Mouse (Mus musculus) kidney, embryonic 15.5 days (tissue): Measurements from ENCODE around the gene Chrna1. TPM values are rescaled to one million over a fixed set of nuclear protein-coding genes. Genes with fewer than 3 reads are reported as not detected.

Source experiments
- ATAC-seq: fragments of 200-750 bp; cut with Nextera tagmentation; replicated peaks from 2 replicates; pipeline ENCODE4 v1.8.0; 2017; ENCODE audit warnings: moderate TSS enrichment; ENCODE audit not compliant: low FRiP score
- H3K27ac ChIP-seq: fragments of 300-500 bp; sonication (generic); 2 replicates; pipeline ENCODE4 v1.5.1; 2015; ENCODE audit warnings: mild to moderate bottlenecking, inconsistent platforms
- H3K27me3 ChIP-seq: fragments of 300-500 bp; sonication (generic); 2 replicates; pipeline ENCODE4 v1.6.1; 2015; ENCODE audit warnings: inconsistent platforms
- H3K36me3 ChIP-seq: fragments of 300-500 bp; sonication (generic); 2 replicates; pipeline ENCODE4 v1.6.1; 2015; ENCODE audit warnings: inconsistent platforms
- H3K4me1 ChIP-seq: fragments of 300-500 bp; sonication (generic); 2 replicates; pipeline ENCODE4 v1.6.1; 2015; ENCODE audit warnings: inconsistent platforms
- H3K4me2 ChIP-seq: fragments of 300-500 bp; sonication (generic); 2 replicates; pipeline ENCODE4 v1.6.1; 2015; ENCODE audit warnings: moderate library complexity, mild to moderate bottlenecking, inconsistent platforms
- H3K4me3 ChIP-seq: fragments of 300-500 bp; sonication (generic); replicated peaks from 2 replicates; pipeline ENCODE4 v1.5.1; 2015; ENCODE audit warnings: mild to moderate bottlenecking, inconsistent platforms
- H3K9ac ChIP-seq: fragments of 300-500 bp; sonication (generic); 2 replicates; pipeline ENCODE4 v1.6.1; 2015; ENCODE audit warnings: mild to moderate bottlenecking, inconsistent platforms
- H3K9me3 ChIP-seq: fragments of 300-500 bp; sonication (generic); replicated peaks from 2 replicates; pipeline ENCODE4 v1.6.1; 2016; ENCODE audit warnings: inconsistent platforms
- WGBS: fragments of 180-500 bp; shearing (Covaris S2); methylation state at CpG from one replicate; pipeline ENCODE4 v1.1.7; 2015; ENCODE audit warnings: mixed read lengths; 5-methylcytosine and 5-hydroxymethylcytosine counted together
- polyA plus RNA-seq: library from polyadenylated mRNA; unstranded; fragments of >200 nt; fragmentation: Nextera tagmentation; extraction: Ambion mirVana; gene quantifications from 2 replicates; pipeline ENCODE4 v1.2.1, GENCODE M21; 2015

The Chrna1 gene
- polyA plus RNA-seq, 1 experiment from 2014 or later, result 1.3 TPM

GRCm38 (mm10) chr2:73588951-73589350 is 8.8 kb upstream of the Chrna1 start:
- WGBS, result 65% methylated on average over 2 of the region's 2 CpGs
- ATAC-seq, result no peak
- H3K4me1 ChIP-seq, result peaks cover 41% of the 10 kb centered on the region

GRCm38 (mm10) chr2:73587109-73587506 is 7.0 kb upstream of the Chrna1 start:
- no peak for ATAC-seq
- WGBS, result 55% methylated on average over 4 of the region's 4 CpGs
- peaks cover 4% of the 10 kb centered on the region; the same call in 1 of the 2 replicates for H3K27me3 ChIP-seq
- peaks cover 30% of the 10 kb centered on the region for H3K4me1 ChIP-seq
- H3K4me2 ChIP-seq, result no peak overlapping the region
- no peak overlapping the region for H3K27ac ChIP-seq
- no peaks in the 10 kb centered on the region for H3K36me3 ChIP-seq
- H3K9me3 ChIP-seq, result no peaks in the 10 kb centered on the region
- no peak overlapping the region for H3K9ac ChIP-seq
- no peak overlapping the region for H3K4me3 ChIP-seq

More at GRCm38 (mm10) chr2:73588951-73589350, 8.8 kb upstream of the Chrna1 start:
- H3K36me3 ChIP-seq, result no peaks in the 10 kb centered on the region
- no peak overlapping the region for H3K4me3 ChIP-seq
- H3K9ac ChIP-seq, result no peak overlapping the region
- H3K9me3 ChIP-seq, result no peaks in the 10 kb centered on the region
- no peak overlapping the region for H3K4me2 ChIP-seq
- no peak overlapping the region for H3K27ac ChIP-seq
- H3K27me3 ChIP-seq, result peaks cover 4% of the 10 kb centered on the region; the same call in 1 of the 2 replicates

GRCm38 (mm10) chr2:73586392-73587108 is 6.4 kb upstream of the Chrna1 start:
- peaks cover 28% of the 10 kb centered on the region for H3K4me1 ChIP-seq
- ATAC-seq, result no peak

GRCm38 (mm10) chr2:73585347-73585831 is 5.3 kb upstream of the Chrna1 start:
- H3K9ac ChIP-seq, result peak overlapping the region; percentile 30
- ATAC-seq, result peak; percentile 49; the same call in 1 of the 2 replicates
- H3K27ac ChIP-seq, result 0 out of 2 replicates have a peak overlapping the region, but pooled peaks have one; percentile 19
- H3K27me3 ChIP-seq, result peaks cover 4% of the 10 kb centered on the region; the same call in 1 of the 2 replicates
- H3K4me1 ChIP-seq, result peaks cover 24% of the 10 kb centered on the region
- H3K36me3 ChIP-seq, result no peaks in the 10 kb centered on the region
- H3K4me2 ChIP-seq, result peak overlapping the region; percentile 62
- H3K4me3 ChIP-seq, result peak overlapping the region; percentile 50
- WGBS, result 17% methylated on average over 12 of the region's 12 CpGs
- no peaks in the 10 kb centered on the region for H3K9me3 ChIP-seq

More at GRCm38 (mm10) chr2:73586392-73587108, 6.4 kb upstream of the Chrna1 start:
- WGBS, result 60% methylated on average over 10 of the region's 10 CpGs
- no peak overlapping the region for H3K4me3 ChIP-seq
- H3K27me3 ChIP-seq, result peaks cover 4% of the 10 kb centered on the region; the same call in 1 of the 2 replicates
- H3K36me3 ChIP-seq, result no peaks in the 10 kb centered on the region
- no peak overlapping the region for H3K27ac ChIP-seq
- H3K4me2 ChIP-seq, result no peak overlapping the region
- H3K9me3 ChIP-seq, result no peaks in the 10 kb centered on the region
- H3K9ac ChIP-seq, result no peak overlapping the region

DNA sequence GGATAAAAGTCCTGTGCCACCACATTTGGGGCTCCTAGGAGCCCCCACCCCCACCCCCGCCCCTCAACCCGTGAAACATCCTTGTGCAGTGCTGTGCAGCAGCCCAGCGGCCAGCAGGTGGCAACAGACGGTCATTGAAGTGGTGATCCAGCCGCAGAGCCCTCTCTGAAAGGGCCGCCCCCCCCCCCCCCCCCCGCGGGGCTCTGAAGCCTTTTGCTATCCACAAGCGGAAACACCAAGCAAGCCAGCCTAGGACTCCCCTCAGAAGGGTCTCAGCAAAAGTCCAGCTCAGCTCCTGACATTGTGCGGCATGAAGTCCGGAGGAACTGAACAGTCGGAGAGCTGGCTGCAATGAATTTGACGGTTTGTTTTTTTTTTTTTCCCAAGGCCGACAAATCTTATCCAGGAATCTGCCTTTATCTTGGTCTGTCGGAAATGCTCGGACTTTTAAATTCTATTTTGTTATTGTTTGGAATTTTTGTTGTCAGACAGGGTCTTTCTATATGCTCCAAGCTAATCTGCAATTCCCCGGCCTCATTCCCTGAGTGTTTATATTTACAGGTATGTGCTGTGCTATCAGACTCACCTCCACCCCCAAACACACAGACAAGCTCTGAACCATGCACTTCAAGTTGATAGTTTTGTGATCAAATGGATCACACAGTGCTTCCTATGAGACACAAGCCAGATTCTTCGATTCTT is 4.7 kb upstream of the Chrna1 start:
- 3% methylated on average over 16 of the region's 18 CpGs for WGBS
- H3K27ac ChIP-seq, result 0 out of 2 replicates have a peak overlapping the region, but pooled peaks have one; percentile 19
- ATAC-seq, result peak; percentile 90

GRCm38 (mm10) chr2:73580720-73581119 is 582 bp upstream of the Chrna1 start:
- no peak for ATAC-seq
- Histone ChIP-seq H3K27ac (no peak overlapping the region), H3K27me3 (no peaks in the 10 kb centered on the region), H3K9ac (no peak overlapping the region), H3K36me3 (no peaks in the 10 kb centered on the region), H3K4me3 (no peak overlapping the region), H3K4me1 (peaks cover 10% of the 10 kb centered on the region), H3K4me2 (no peak overlapping the region), H3K9me3 (no peaks in the 10 kb centered on the region)
- 89% methylated on average over 5 of the region's 5 CpGs for WGBS

More for the DNA sequence above, 4.7 kb upstream of the Chrna1 start:
- Histone ChIP-seq H3K27me3 (peaks cover 4% of the 10 kb centered on the region; the same call in 1 of the 2 replicates), H3K9ac (peak overlapping the region; percentile 30), H3K4me3 (peak overlapping the region; percentile 50), H3K4me2 (peak overlapping the region; percentile 62), H3K36me3 (no peaks in the 10 kb centered on the region), H3K9me3 (no peaks in the 10 kb centered on the region), H3K4me1 (peaks cover 19% of the 10 kb centered on the region)

- Histone ChIP-seq H3K4me2 (no peak overlapping the region), H3K9ac (no peak overlapping the region), H3K4me3 (no peak overlapping the region), H3K4me1 (no peaks in the 10 kb centered on the region), H3K36me3 (no peaks in the 10 kb centered on the region), H3K27ac (no peak overlapping the region), H3K27me3 (no peaks in the 10 kb centered on the region), H3K9me3 (no peaks in the 10 kb centered on the region)
- 35% methylated on average over 5 of the region's 5 CpGs for WGBS
- no peak for ATAC-seq
Observed at GRCm38 (mm10) chr2:73579168-73579567, 970 bp downstream of the Chrna1 start.

GRCm38 (mm10) chr2:73574418-73574817 is 5.7 kb downstream of the Chrna1 start:
- Histone ChIP-seq H3K4me1 (no peaks in the 10 kb centered on the region), H3K9me3 (no peaks in the 10 kb centered on the region), H3K27me3 (no peaks in the 10 kb centered on the region), H3K27ac (no peak overlapping the region), H3K4me3 (no peak overlapping the region), H3K36me3 (no peaks in the 10 kb centered on the region), H3K4me2 (no peak overlapping the region), H3K9ac (no peak overlapping the region)
- ATAC-seq, result no peak
- WGBS, result 82% methylated on average over 6 of the region's 6 CpGs

DNA sequence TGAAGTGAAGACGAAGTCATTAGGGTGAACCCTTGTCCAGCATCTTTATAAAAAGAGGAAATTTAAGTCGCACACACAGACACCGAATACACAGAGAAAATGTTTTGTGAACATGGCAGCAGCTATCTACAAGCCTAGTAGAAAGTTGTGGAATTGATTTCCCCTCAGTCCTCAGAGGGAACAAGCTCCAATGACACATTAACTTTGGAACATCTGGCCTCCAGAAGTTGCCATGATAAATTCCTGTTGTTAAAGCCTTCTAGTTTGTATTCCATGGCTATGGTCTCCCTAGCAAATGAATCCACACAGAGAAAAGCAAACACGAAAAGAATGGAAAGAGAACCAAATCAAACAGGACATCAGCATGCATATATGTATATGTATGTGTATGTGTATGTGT is 6.6 kb downstream of the Chrna1 start:
- 92% methylated on average over 4 of the region's 4 CpGs for WGBS
- no peak overlapping the region for H3K4me3 ChIP-seq
- H3K36me3 ChIP-seq, result no peaks in the 10 kb centered on the region
- H3K9me3 ChIP-seq, result no peaks in the 10 kb centered on the region
- no peak overlapping the region for H3K9ac ChIP-seq
- H3K27me3 ChIP-seq, result 0 out of 2 replicates have a peak, but pooled peaks cover under 1% of the 10 kb centered on the region
- no peak overlapping the region for H3K4me2 ChIP-seq
- no peak overlapping the region for H3K27ac ChIP-seq
- ATAC-seq, result no peak
- no peaks in the 10 kb centered on the region for H3K4me1 ChIP-seq

DNA sequence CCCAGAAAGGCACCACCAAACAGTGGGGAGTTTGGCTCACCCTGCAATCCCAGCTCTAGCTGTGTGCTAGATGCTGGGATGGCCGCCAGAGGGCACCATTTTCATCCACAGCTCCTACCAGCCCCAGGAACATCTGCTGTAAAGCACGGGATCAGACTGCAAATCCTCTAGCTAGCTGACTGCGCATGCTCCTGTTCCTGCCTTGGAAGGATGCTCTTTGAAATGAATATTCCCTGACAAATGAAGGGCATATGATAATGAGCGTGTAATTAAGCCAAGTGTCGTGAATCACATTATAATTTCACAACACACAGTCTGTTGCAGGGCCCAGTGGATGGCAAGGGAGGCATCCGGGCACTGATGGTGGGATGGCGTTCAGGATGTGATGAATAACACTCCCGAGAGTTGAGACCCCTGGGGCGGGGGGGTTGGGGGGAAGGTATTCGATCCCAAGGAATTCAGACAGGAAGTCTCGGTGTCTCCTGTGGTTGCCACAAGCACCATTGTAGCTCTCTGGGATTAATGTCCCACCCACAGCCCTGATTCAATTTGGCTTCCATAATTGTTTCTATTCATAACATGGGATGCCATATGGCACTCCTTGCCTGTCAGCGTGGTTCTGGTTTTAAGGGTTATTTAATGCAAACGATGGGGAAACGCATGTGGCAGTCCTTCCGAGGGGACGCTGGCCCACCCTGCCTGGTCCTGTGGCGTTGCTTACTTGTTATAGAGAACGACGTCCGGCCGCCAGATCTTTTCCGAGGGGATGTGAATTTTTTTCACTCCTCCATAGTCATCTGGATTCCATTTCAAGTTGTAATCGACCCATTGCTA is 7.4 kb downstream of the Chrna1 start:
- Histone ChIP-seq H3K4me1 (no peaks in the 10 kb centered on the region), H3K27ac (no peak overlapping the region), H3K9me3 (no peaks in the 10 kb centered on the region), H3K36me3 (no peaks in the 10 kb centered on the region), H3K27me3 (0 out of 2 replicates have a peak, but pooled peaks cover 6% of the 10 kb centered on the region), H3K9ac (no peak overlapping the region), H3K4me3 (peak overlapping the region; percentile 19; the same call in 1 of the 2 replicates), H3K4me2 (peak overlapping the region; percentile 51)
- ATAC-seq, result peak; percentile 54
- WGBS, result 35% methylated on average over 23 of the region's 23 CpGs

DNA sequence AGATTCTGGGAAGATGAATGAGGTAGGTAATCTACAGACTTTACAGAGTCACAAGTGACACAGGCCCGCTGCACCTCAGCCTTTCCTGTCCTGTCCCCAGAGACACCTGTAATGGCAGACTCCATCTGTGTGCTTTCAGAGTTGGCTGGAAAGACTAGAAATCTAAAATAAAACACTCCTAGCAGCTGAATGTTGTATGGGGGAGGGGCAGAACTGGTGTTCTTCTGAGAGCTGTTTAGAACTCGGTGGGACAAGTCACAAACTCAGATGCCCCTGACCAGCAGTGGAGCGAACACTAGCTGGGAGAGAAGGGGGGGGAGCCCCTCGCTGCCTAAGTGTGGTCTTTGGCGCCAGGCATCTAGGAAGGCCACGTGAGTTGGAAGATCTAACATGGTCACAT is 8.2 kb downstream of the Chrna1 start:
- no peak overlapping the region for H3K4me2 ChIP-seq
- 65% methylated on average over 6 of the region's 6 CpGs for WGBS
- H3K4me3 ChIP-seq, result no peak overlapping the region
- H3K9me3 ChIP-seq, result no peaks in the 10 kb centered on the region
- no peak overlapping the region for H3K9ac ChIP-seq
- H3K27ac ChIP-seq, result no peak overlapping the region
- H3K4me1 ChIP-seq, result no peaks in the 10 kb centered on the region
- H3K36me3 ChIP-seq, result no peaks in the 10 kb centered on the region
- ATAC-seq, result no peak
- H3K27me3 ChIP-seq, result 0 out of 2 replicates have a peak, but pooled peaks cover 6% of the 10 kb centered on the region
